Mouse (Mus musculus) urinary bladder, postnatal 10 days (tissue): ENCODE data around the gene Gpld1.

Experiments
- DNase-seq: peaks from one replicate; pipeline ENCODE4 v3.0.0; 2022; ENCODE audit warnings: low spot score

Gene Gpld1

GRCm38 (mm10) chr13:25022386-25022785, 79.4 kb downstream of the Gpld1 start:
- DNase-seq: no peak

GRCm38 (mm10) chr13:25023129-25023528, 80.2 kb downstream of the Gpld1 start:
- DNase-seq: no peak

- no peak for DNase-seq
These were observed 81.7 kb downstream of the Gpld1 start for GRCm38 (mm10) chr13:25024655-25025054.

GRCm38 (mm10) chr13:25026409-25027113, 83.6 kb downstream of the Gpld1 start:
- DNase-seq: no peak

GRCm38 (mm10) chr13:25027114-25027425, 84.1 kb downstream of the Gpld1 start:
- no peak for DNase-seq

GRCm38 (mm10) chr13:25039488-25039887, 96.5 kb downstream of the Gpld1 start:
- DNase-seq: no peak
